Mouse (Mus musculus): ENCODE data around the gene Ncf1. TPM values are rescaled to one million over a fixed set of nuclear protein-coding genes. Genes with fewer than 3 reads are reported as not detected.

Gene Ncf1
- polyA plus RNA-seq, 1 experiment: 0.26 TPM

DNA sequence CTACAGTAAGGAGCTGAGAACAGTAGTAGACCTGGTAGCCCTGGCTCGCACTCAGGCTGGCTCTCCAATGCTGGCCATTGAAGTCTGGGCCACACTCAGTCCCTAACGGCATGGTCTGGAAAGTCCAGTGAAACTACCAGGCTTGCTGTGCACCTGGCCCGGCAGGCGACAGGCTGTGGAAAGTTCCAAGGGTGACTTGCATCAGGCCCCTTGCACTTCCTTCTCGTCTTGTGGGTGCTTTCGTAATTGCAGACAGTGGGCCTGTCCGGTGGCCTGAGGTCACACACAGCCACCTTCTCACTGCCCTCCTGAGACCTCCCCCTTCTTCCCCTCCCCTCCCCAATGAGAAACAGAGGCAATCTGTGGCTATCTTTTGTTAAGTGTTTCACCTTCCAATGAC, 3.1 kb upstream of the Ncf1 start:
- no peak for TF ChIP-seq GATA1 (IDR thresholded peaks at IDR 0.05; ENCODE audit: low read length)

DNA sequence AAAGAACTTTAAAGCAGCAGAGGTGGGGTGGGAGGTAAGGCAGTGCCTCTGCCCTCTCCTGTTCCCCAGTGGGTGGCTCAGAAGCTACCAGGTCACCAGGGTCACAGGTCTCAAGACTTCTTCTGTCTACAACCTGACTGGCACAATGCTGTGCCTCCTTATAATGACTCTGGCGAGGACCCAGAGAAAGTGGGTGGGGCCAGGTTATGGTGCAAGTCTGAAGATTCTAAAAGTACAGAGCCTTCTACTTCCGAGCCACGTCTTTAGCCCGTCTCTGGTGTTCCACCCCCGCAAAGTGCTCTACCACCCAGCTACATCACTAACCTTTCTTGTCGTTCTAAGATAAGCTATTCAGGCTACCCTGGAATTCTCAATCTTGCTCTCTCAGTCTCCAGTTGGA, 2.7 kb upstream of the Ncf1 start:
- TF ChIP-seq GATA1 (IDR thresholded peaks at IDR 0.05; ENCODE audit: low read length): no peak

DNA sequence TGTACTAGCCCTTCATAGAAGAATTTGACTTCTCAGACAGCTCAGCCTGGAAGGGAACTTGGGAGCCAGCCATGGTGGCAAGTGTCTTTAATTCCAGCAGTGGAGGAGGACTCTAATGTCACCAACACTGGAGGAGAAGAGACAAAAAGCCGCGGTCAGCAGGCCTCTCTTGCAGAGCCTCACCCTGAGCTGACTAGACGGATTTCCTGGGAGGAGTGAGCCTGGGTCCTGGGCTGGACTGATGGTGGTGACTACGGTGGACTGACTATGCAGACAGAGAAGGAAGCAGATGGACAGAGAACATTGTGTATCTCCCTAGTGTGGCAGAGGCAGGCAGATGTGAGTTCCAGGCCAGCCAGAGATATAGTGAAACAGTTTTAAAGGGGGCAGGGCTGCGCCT, 2.0 kb upstream of the Ncf1 start:
- TF ChIP-seq GATA1 (IDR thresholded peaks at IDR 0.05; ENCODE audit: low read length): no peak

DNA sequence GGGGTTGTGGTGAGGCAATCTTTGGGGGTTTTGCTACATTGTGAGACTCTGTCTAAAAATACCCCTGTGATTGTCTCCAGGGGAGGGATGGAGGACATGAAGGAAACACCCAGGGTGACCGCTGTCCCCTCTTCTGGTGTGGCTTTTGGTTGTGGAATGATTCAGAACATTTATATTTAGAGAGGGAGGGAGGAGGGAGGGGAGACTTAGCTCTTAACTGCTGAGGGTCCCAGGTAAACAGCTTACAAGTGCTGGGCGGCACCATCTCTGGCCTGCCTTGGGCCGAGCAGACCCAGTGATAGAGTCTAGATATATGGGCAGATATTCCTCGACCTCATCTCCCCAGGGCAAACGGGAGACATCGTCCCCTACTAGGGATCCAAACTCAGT, 1.2 kb downstream of the Ncf1 start:
- no peak for TF ChIP-seq GATA1 (IDR thresholded peaks at IDR 0.05; ENCODE audit: low read length)

DNA sequence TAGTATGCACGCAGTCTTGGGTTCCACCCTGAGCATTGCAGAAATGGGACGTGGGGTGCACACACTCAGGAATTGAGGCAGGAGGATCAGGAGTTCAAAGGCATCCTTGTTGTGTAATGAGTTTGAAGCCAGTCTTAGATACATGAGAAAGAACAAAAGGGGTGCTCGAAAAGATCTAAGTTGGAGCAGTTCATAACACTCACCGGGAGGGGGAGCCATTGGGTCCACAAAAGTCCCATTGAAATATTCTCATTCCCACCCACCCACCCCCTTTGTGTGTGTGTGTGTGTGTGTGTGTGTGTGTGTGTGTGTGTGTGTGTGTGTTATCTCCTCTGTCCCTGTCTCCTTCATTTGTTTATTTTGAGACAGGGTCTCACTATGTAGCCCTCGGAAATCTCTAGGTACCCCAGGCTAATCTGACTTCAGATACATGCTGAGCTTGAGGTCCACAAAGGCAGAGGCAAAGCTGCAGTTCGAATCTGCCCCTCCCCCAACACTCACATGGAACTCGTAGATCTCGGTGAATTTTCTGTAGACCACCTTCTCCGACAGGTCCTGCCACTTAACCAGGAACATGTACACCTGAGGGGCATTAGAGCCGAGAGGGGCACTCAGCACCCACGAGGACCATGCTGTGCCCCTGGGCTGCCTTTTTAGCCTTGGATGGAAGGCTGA, 1.7 kb downstream of the Ncf1 start:
- TF ChIP-seq GATA1 (IDR thresholded peaks at IDR 0.05; ENCODE audit: low read length): no peak

DNA sequence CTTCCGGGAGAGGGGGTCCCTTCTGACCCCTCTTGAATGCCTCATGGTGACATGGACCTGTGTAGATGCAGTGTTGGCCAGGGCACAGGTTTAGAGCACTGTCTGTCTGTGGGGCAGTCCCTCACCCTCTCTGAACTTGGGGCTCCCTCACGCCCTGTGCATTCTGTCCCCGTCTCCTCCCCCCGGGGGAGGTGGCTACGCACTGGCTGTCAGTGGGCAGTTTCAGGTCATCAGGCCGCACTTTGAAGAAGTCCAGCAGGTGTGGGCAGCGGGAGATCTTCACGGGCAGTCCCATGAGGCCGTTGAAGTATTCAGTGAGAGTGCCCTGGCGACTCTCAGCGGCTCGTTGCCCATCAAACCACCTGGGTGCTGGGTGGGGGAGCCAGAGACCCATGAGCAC, 2.5 kb downstream of the Ncf1 start:
- TF ChIP-seq GATA1 (IDR thresholded peaks at IDR 0.05; ENCODE audit: low read length): no peak

DNA sequence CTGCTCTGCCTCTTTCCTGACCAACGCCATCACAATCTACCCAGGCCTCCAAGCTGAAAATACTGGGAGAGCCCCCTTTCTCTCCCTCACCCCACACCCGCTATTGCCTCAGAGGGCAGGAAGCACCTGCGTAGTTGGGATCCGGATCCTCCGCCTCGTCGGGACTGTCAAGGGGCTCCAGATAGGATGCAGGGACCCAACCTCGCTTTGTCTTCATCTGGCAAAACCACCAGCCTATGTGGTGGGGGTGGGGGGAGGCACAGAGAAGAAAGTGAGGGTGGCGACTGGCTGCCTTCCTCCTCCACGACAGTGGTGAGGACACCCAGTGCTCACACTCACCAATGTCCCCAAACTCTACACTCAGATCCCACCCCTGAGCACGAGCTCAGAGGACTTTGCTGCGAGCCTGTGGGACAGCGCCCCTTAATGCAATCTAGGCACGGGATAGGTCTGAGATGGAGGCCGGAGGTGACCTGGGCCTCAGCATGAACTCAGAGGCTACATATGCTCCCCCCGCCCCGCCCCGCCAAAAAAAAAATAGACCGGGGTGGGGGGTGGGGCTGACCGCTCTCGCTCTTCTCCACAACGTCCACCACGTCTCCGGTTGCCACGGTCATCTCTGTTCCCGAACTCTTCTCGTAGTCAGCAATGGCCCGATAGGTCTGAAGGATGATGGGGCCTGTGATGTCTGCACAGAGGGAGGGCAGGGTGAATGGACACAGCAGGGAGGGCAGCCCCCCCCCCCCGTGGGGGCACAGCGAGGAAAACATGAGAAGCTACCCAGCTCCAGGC, 4.1 kb downstream of the Ncf1 start:
- TF ChIP-seq GATA1 (IDR thresholded peaks at IDR 0.05; ENCODE audit: low read length): no peak

DNA sequence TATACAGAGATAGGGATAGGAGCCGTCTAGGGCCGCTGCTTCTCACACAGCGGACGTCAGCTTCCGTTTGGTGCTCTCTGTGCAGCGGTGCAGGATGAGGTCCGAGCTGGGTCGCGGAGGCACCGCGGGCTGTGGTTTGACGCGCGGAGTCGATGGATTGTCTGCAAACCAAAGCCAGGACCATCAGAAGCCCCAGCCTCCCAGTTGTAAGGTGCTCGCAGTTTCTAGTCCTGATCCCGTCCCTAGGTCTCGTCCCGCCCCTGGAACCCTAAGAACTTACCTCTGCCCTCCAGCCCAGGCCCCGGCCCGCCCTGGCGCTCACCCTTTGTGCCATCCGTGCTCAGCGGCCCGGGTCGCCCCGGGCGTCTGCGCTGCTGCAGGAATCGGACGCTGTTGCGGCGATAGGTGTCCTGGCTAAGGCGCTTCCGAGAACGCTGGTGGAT, 7.7 kb downstream of the Ncf1 start:
- TF ChIP-seq GATA1 (IDR thresholded peaks at IDR 0.05; ENCODE audit: low read length): no peak

DNA sequence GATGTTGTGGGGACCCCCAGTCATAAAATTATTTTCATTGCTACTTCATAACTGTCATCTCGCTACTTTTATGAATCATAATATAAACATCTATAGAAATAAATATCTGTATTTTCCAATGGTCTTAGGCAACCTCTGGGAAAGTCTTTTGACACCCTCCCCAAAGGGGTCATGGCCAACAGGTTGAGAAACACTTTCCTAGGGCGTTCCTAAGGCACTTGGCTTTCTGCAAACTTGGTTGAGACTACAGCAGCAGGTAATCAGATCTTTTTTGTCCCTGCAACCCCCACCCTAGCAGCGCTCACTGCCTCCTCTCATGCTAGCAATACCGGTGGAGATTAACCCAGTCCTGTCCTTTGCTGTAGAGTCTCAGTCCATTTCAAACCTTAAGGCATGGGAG, 8.1 kb downstream of the Ncf1 start:
- no peak for TF ChIP-seq GATA1 (IDR thresholded peaks at IDR 0.05; ENCODE audit: low read length)

DNA sequence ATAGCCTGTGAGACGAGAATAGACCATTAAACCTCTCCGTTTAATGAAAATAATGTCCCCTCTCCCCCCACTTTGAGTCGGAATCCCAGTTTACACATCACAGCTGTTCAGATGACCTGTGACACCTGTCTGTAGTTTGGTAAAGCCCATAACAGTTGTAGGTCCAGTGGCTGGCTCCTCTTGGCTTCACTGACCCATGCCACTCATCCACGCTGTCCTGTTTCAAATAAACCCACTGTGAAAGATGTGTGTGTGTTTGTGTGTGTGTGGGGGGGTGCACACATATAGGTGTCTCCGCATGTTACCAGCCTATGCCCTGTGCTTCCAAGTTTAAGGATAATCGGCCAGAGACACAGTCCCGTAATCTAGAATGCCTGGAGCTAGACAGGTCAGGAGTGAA, 11.5 kb downstream of the Ncf1 start:
- TF ChIP-seq GATA1 (IDR thresholded peaks at IDR 0.05; ENCODE audit: low read length): no peak

DNA sequence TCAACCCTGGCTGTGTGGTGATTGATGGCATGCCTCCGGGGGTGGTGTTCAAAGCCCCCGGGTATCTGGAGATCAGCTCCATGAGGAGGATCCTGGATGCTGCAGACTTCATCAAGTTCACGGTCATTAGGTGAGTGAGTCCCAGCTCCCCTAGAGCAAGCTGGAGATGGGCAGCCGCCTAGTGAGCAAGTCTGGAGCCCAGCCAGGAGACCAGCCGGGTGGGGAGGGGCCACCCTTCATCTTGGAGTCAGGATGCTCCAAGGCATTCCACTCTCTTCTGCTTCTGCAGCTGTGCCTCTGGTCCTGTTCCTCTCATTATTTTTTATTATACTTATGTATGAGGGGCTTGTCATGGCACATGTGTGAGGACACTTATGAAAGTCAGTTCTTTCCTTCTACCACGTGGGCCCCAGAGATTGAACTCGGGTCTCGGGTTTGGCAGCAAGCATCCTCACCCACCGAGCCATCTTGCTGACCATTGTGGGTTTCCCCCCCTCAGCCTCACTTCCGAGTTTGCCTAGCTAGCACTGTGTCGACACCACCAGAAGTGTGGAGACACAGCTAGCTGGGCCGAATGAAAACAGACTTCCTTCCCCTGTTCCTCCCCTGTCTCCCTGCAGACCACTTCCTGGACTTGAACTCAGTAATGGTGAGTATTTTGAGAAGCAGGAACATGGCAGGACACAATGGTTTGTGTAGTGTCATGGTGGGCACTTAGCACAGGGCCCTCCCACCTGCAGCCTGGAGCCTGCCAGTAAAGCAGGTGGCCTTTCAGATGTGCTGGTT, 15.2 kb downstream of the Ncf1 start:
- TF ChIP-seq GATA1 (IDR thresholded peaks at IDR 0.05; ENCODE audit: low read length): no peak

DNA sequence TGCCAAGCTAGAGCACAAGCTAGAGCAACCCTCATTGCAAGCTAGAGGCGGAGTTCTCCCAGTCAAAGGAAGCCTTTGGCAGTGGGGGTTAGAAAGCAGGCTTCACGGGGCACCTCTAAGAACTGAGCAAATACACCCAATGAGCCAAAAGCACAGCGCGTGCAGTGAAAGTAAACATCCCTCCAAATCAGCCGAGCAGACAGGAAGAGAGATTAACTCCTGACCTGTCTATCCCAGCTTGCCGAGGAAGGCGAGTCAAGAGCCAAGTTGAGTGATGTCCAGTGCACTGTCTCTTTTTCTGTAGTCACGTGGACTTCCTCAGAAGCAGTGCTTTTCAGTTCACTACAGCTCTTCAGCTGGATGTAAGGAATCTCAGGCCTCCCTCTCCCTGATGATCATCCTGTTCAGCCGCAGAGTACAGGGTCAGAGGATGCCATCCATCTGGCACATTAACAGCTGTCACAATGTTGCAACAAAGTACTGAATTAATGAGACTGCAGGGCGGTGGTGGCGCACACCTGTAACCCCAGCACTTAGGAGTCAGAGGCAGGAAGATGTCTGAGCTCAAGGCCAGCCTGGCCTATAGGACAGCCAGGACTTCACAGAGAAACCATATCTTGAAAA, 19.4 kb downstream of the Ncf1 start:
- no peak for TF ChIP-seq GATA1 (IDR thresholded peaks at IDR 0.05; ENCODE audit: low read length)

DNA sequence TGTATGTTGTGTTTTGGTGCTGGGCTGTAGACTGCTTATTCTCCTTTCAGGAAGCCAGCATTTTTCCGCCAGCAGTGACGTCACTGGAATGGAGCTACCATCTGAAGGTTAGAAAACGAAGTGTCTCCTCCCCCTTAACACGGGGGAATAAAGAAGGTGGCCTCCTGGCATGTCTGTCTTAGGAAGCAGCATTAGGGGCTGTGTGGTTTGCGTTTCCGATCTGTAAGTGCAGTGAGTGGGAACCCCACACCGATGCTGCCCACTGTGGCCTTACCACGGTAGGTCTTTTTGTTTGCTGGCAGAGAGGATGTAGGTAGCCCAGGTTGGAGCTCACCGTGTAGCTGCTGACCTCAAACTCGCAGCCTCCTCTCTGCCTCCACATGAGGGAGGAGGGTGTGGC, 22.7 kb downstream of the Ncf1 start:
- TF ChIP-seq GATA1 (IDR thresholded peaks at IDR 0.05; ENCODE audit: low read length): no peak

DNA sequence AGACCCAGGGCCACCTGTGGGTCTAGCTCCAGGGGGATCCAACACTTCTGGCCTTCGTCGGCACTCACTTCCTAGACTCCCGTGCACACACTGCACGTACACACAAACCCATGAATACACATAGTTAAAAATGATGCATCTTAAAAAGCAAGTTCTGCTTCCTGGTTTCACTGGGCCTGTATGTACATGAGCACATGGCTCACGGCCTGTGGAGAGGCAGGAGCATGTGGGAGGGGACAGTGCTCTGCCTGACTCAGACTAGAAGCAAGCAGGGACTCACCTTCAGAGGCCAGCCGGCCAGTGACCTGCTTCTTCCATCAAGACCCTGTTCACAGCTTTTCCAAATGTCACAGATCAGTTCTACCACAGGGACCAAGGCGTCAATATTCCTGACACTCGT, 35.8 kb downstream of the Ncf1 start:
- TF ChIP-seq GATA1 (IDR thresholded peaks at IDR 0.05; ENCODE audit: low read length): no peak

DNA sequence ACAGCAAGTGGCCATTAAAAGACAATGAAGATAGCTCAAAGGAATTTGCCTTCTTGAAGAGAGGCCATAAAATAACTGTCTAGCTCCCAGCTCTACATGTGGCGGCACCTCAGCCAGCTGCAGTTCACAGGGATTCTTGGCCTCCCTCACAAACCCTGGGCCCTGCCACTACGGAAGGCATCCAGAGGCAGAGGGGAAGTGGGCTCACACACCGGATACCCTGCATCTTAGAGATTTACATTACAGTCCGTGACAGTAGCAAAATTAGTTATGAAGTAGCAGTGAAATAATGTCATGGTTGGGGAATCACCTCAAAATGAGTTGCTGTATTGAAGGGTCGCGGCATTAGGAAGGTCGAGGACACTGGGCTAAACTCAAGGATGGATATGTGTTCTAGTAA, 40.9 kb downstream of the Ncf1 start:
- no peak for TF ChIP-seq GATA1 (IDR thresholded peaks at IDR 0.05; ENCODE audit: low read length)

Measured in G1E-ER4 (cell line).